Mouse (Mus musculus): Measurements from ENCODE around the gene Npy1r.

GRCm38 (mm10) chr8:66745612-66746011 is 48.6 kb downstream of the Npy1r start:
- TF ChIP-seq POLR2A (IDR thresholded peaks at IDR 0.05; ENCODE audit: borderline replicate concordance, extremely low read depth, insufficient read depth, insufficient read length, poor library complexity, severe bottlenecking) (no peak), CTCF (IDR thresholded peaks at IDR 0.05; ENCODE audit: borderline replicate concordance, extremely low read depth, insufficient read depth, insufficient read length) (no peak)

All from brain, embryonic 14.5 days (tissue).